Mouse (Mus musculus): ENCODE measurements at regions not wholly inside any gene's neighbourhood (a gene's known extent, or its start where the extent isn't known, plus 50 kb on each side); places are given as distances from the start of the nearest gene placed in this dataset.

DNA sequence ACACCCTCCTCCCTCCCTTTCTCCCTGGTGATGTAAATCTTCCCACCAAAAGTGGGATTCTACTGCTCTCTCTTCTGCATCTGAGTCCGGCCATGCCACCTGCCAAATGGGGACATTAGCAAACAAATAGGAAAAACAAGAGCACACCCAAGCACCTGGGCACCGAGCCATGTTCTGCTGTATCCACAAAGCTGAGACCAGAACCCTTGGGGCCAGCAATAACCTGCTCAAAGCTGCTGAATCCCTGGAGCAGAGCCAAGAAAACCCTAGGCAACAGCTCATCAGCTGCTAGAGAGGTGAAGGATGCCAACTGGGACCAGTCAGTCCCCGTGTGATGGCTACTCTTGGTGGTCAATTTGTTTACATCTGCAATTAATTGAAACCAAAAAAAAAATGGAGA lies 83.5 kb upstream of the Ptpn13 start:
- TF ChIP-seq CTCF (IDR thresholded peaks at IDR 0.05; ENCODE audit: insufficient read depth, low read depth, low read length), result no peak
- no peak for TF ChIP-seq POLR2A (IDR thresholded peaks at IDR 0.05; ENCODE audit: insufficient read depth, low read depth, low read length)
